Mouse (Mus musculus) CH12.LX (cell line): ENCODE measurements at regions not wholly inside any gene's neighbourhood (a gene's known extent, or its start where the extent isn't known, plus 50 kb on each side); places are given as distances from the start of the nearest gene placed in this dataset.
A peak's percentile ranks its signal among the peaks of the same experiment; 100 is the strongest.

Experiments used
- DNase-seq: peaks from one replicate; pipeline ENCODE4 v3.0.0-alpha.2; 2013; ENCODE audit errors: extremely low read depth
- H3K27ac ChIP-seq: 2 replicates; pipeline ENCODE4 v1.5.1; 2012; ENCODE audit warnings: low read depth, mild to moderate bottlenecking, control low read depth, moderate library complexity; ENCODE audit not compliant: insufficient read depth
- H3K27me3 ChIP-seq: replicated peaks from 2 replicates; pipeline ENCODE3; 2012; ENCODE audit warnings: inconsistent platforms
- H3K36me3 ChIP-seq, 2 experiments: replicated peaks in 1 of 2; 2 replicates each; pipeline versions ENCODE3 to v1.6.1; 2012; ENCODE audit warnings: inconsistent platforms in 1 of 2, low read length in 1 of 2, mild to moderate bottlenecking in 1 of 2, mixed read lengths in 1 of 2, moderate library complexity in 1 of 2; ENCODE audit not compliant: control insufficient read depth in 1 of 2, insufficient read depth in 1 of 2
- H3K4me1 ChIP-seq, 2 experiments: 2 replicates each; pipeline ENCODE4 v1.6.1; 2012; ENCODE audit warnings: inconsistent platforms in 1 of 2, moderate library complexity in 1 of 2; ENCODE audit not compliant: insufficient read depth in 2 of 2, control insufficient read depth in 1 of 2
- H3K4me2 ChIP-seq: 2 replicates; pipeline ENCODE4 v1.6.1; 2012; ENCODE audit warnings: low read depth, mild to moderate bottlenecking, control low read depth; ENCODE audit not compliant: poor library complexity, insufficient read depth, severe bottlenecking
- H3K4me3 ChIP-seq, 3 experiments: fragments of 150-350 bp in 1 of 3; sonication (generic) in 1 of 3; replicated peaks in 1 of 3; 2 replicates each; pipeline versions ENCODE3 to v1.5.1; 2011 to 2012; ENCODE audit warnings: low read depth in 2 of 3, low read length in 2 of 3, mild to moderate bottlenecking in 2 of 3, moderate library complexity in 2 of 3, control low read depth in 1 of 3, improper control_type of control experiment in 1 of 3, inconsistent platforms in 1 of 3, mixed read lengths in 1 of 3; ENCODE audit not compliant: poor library complexity in 1 of 3
- H3K79me2 ChIP-seq: replicated peaks from 2 replicates; pipeline ENCODE4 v1.6.1; 2012; ENCODE audit warnings: mild to moderate bottlenecking, moderate library complexity; ENCODE audit not compliant: control insufficient read depth, poor library complexity, insufficient read depth, severe bottlenecking; ENCODE audit errors: extremely low read depth
- H3K9ac ChIP-seq: 2 replicates; pipeline ENCODE4 v1.6.1; 2012; ENCODE audit warnings: low read depth, mild to moderate bottlenecking, control low read depth, moderate library complexity; ENCODE audit not compliant: insufficient read depth
- H3K9me3 ChIP-seq: replicated peaks from 2 replicates; pipeline ENCODE3; 2012; ENCODE audit warnings: low read length, inconsistent platforms, mixed read lengths
- BHLHE40 ChIP-seq: IDR thresholded peaks from 2 replicates; pipeline ENCODE4 v1.6.1; 2011; ENCODE audit warnings: mild to moderate bottlenecking, low read depth, low read length, improper control_type of control experiment
- CHD2 ChIP-seq: IDR thresholded peaks from 2 replicates; pipeline ENCODE4 v1.6.1; 2011; ENCODE audit warnings: low read length, improper control_type of control experiment
- CTCF ChIP-seq, 2 experiments: IDR thresholded peaks in 1 of 2; conservative IDR thresholded peaks in 1 of 2; 2 replicates each; pipeline ENCODE4 v1.5.1; 2011 to 2012; ENCODE audit warnings: low read depth in 2 of 2, low read length in 2 of 2, improper control_type of control experiment in 1 of 2, inconsistent platforms in 1 of 2, mild to moderate bottlenecking in 1 of 2, moderate library complexity in 1 of 2
- EP300 ChIP-seq: IDR thresholded peaks from 2 replicates; pipeline ENCODE4 v1.6.1; 2011; ENCODE audit warnings: low read length, improper control_type of control experiment
- GABPA ChIP-seq: IDR thresholded peaks from 2 replicates; pipeline ENCODE4 v1.6.1; 2012; ENCODE audit warnings: low read depth, low read length, improper control_type of control experiment, inconsistent platforms; ENCODE audit not compliant: insufficient replicate concordance
- IRF4 ChIP-seq: IDR thresholded peaks from 2 replicates; pipeline ENCODE4 v1.6.1; 2014; ENCODE audit warnings: low read depth, mild to moderate bottlenecking, inconsistent platforms, low read length, improper control_type of control experiment
- MAX ChIP-seq: IDR thresholded peaks from 2 replicates; pipeline ENCODE4 v1.6.1; 2011; ENCODE audit warnings: low read length, improper control_type of control experiment
- MAZ ChIP-seq: IDR thresholded peaks from 2 replicates; pipeline ENCODE4 v1.6.1; 2012; ENCODE audit warnings: low read depth, mild to moderate bottlenecking, inconsistent platforms, low read length, improper control_type of control experiment, moderate library complexity
- MYC ChIP-seq: IDR thresholded peaks from 2 replicates; pipeline ENCODE4 v1.6.1; 2011; ENCODE audit warnings: low read depth, mild to moderate bottlenecking, improper control_type of control experiment, low read length
- NELFE ChIP-seq: IDR thresholded peaks from 2 replicates; pipeline ENCODE4 v1.6.1; 2011; ENCODE audit warnings: low read depth, low read length, improper control_type of control experiment
- NRF1 ChIP-seq: IDR thresholded peaks from 2 replicates; pipeline ENCODE4 v1.6.1; 2014; ENCODE audit warnings: low read depth, mild to moderate bottlenecking, inconsistent platforms, low read length, improper control_type of control experiment, moderate library complexity
- POLR2AphosphoS2 ChIP-seq: IDR thresholded peaks from 2 replicates; pipeline ENCODE4 v1.6.1; 2011; ENCODE audit warnings: low read depth, low read length, improper control_type of control experiment
- RAD21 ChIP-seq: IDR thresholded peaks from 2 replicates; pipeline ENCODE4 v1.6.1; 2011; ENCODE audit warnings: low read depth, mild to moderate bottlenecking, low read length, improper control_type of control experiment, moderate library complexity
- RCOR1 ChIP-seq: conservative IDR thresholded peaks from 2 replicates; pipeline ENCODE4 v1.6.1; 2012; ENCODE audit warnings: low read depth, mild to moderate bottlenecking, inconsistent platforms, low read length, improper control_type of control experiment
- SMC3 ChIP-seq: IDR thresholded peaks from 2 replicates; pipeline ENCODE4 v1.6.1; 2011; ENCODE audit warnings: low read depth, low read length, improper control_type of control experiment
- UBTF ChIP-seq: IDR thresholded peaks from 2 replicates; pipeline ENCODE4 v1.6.1; 2012; ENCODE audit warnings: low read depth, mild to moderate bottlenecking, inconsistent platforms, low read length, improper control_type of control experiment, moderate library complexity
- ZMIZ1 ChIP-seq: IDR thresholded peaks from 2 replicates; pipeline ENCODE4 v1.6.1; 2012; ENCODE audit warnings: low read depth, mild to moderate bottlenecking, inconsistent platforms, low read length, improper control_type of control experiment
- dilution Hi-C: fragments of 300-500 bp; cut with MboI; formaldehyde crosslinking; loops from 2 replicates; pipeline ENCODE4 v1.14.3; 2020; ENCODE audit warnings: low sequenced_read_pairs; ENCODE audit not compliant: extremely low pct_unique_long_range_greater_than_20kb, extremely low pct_ligation_motif_present
- in situ Hi-C: fragments of 300-500 bp; cut with MboI; formaldehyde crosslinking; loops from 3 replicates; pipeline ENCODE4 v1.14.3; 2019; ENCODE audit warnings: low sequenced_read_pairs, low pct_ligation_motif_present, low pct_unique_long_range_greater_than_20kb, mixed read lengths

- H3K36me3 ChIP-seq: no peaks in the 10 kb centered on the region
- in situ Hi-C loops (no loop called here), dilution Hi-C loops (no loop called here)
- TF ChIP-seq NELFE (no peak), BHLHE40 (peak; percentile 42), EP300 (peak; percentile 33; the same call in 1 of the 2 replicates), IRF4 (0 out of 2 replicates have a peak, but pooled peaks have one; percentile 8)
- H3K9me3 ChIP-seq: no peaks in the 10 kb centered on the region
- no peak overlapping the region for H3K9ac ChIP-seq
- H3K4me2 ChIP-seq: no peak overlapping the region
- H3K4me3 ChIP-seq: no peak overlapping the region
- peaks cover 3 to 6% of the 10 kb centered on the region in 2 experiments; a peak in 3 of 4 replicates for H3K4me1 ChIP-seq
- no peaks in the 10 kb centered on the region for H3K27me3 ChIP-seq
- H3K27ac ChIP-seq: no peak overlapping the region
- no peak for DNase-seq
- no peaks in the 10 kb centered on the region for H3K79me2 ChIP-seq
Measured at GRCm38 (mm10) chr12:113295924-113296323, 110.2 kb downstream of the Tmem121 start.

DNA sequence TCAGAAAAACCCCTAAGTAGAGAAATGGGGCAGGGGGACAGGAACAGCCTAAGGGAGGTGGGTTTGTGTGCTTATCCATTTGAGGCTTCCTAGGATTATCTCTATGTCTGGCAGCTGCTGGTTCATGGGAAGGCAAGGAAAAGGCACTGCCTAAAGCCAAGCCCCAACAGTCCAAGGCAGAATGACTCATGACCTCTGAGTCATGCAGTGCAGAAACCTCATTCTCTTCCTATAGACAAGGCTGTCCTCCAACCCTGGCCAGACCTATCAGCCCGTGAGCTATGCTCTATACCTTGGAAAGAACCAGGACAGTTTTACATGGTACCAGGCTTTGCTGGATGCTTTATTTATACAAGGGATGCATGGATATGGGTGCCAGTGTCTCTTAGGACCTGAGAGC, 120.2 kb downstream of the Tmem121 start:
- Histone ChIP-seq H3K4me3 (no peak overlapping the region), H3K27ac (no peak overlapping the region), H3K79me2 (no peaks in the 10 kb centered on the region), H3K4me1 (no peaks in the 10 kb centered on the region), H3K4me2 (no peak overlapping the region), H3K27me3 (no peaks in the 10 kb centered on the region), H3K9ac (no peak overlapping the region), H3K36me3 (no peaks in the 10 kb centered on the region), H3K9me3 (no peaks in the 10 kb centered on the region)
- DNase-seq: no peak
- TF ChIP-seq CTCF (conservative IDR thresholded peaks at IDR 0.05 in 1 of 2, IDR thresholded peaks at IDR 0.05 in 1 of 2; ENCODE audit: low read depth in 2 of 2, low read length in 2 of 2): no peak
- no peak for TF ChIP-seq POLR2AphosphoS2
- no peak for TF ChIP-seq RCOR1
- TF ChIP-seq GABPA: no peak
- TF ChIP-seq NRF1: no peak
- TF ChIP-seq MAZ: no peak
- no peak for TF ChIP-seq CHD2
- in situ Hi-C loops (no loop called here), dilution Hi-C loops (no loop called here)

DNA sequence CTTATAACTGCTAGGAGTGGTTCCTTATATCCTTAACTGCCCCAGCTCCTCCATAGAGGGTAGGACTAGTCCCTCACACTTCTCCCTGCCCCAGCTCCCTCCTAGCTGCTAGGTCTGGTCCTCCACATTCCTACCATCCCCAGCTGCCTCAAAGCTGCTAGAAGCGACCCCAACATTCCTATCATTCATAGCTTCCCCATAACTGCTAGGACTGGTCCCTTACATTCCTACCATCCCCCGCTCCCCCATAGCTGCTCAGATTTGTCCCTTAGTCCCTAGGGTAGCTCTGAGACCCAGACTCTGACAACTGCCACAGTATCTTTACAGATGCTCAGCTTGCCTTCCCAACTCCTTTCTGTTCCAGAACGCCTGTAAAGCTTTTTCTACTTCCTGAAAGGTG, 127.6 kb downstream of the Tmem121 start:
- no peak for DNase-seq
- H3K36me3 ChIP-seq: no peaks in the 10 kb centered on the region
- no peaks in the 10 kb centered on the region for H3K27me3 ChIP-seq
- H3K9ac ChIP-seq: no peak overlapping the region
- peaks cover 0 to 3% of the 10 kb centered on the region in 2 experiments; a peak in 1 of 4 replicates for H3K4me1 ChIP-seq
- H3K9me3 ChIP-seq: no peaks in the 10 kb centered on the region
- H3K4me3 ChIP-seq: no peak overlapping the region
- no peak overlapping the region for H3K4me2 ChIP-seq
- H3K79me2 ChIP-seq: no peaks in the 10 kb centered on the region
- H3K27ac ChIP-seq: no peak overlapping the region
- TF ChIP-seq NRF1 (no peak), NELFE (no peak), SMC3 (no peak), MYC (no peak), EP300 (no peak), UBTF (no peak), MAX (no peak), RAD21 (no peak), CHD2 (no peak), ZMIZ1 (no peak)
- dilution Hi-C loops (no loop called here), in situ Hi-C loops (no loop called here)
